Mouse (Mus musculus) hematopoietic stem cell, adult 5-6 weeks (primary cell): ENCODE results near the gene Nkiras1. TPM values are rescaled to one million over a fixed set of nuclear protein-coding genes. Genes with fewer than 3 reads are reported as not detected.

ENCODE experiments used
- ATAC-seq, 2 experiments: fragments of 125-278 bp in 1 of 2; replicated peaks in 1 of 2; 2 replicates each; pipeline ENCODE4 v1.8.0; 2016 to 2017; ENCODE audit warnings: inconsistent platforms in 2 of 2, mild to moderate bottlenecking in 2 of 2, moderate number of reproducible peaks in 2 of 2, low read depth in 1 of 2, moderate TSS enrichment in 1 of 2; ENCODE audit not compliant: low FRiP score in 2 of 2, poor library complexity in 2 of 2, severe bottlenecking in 2 of 2, insufficient read depth in 1 of 2, low TSS enrichment in 1 of 2
- total RNA-seq: library from RNA; stranded (forward); fragments of 172-1452, 232-1000 nt; gene quantifications from 2 replicates; pipeline ENCODE4 v1.2.3, GENCODE M21; 2017

Gene Nkiras1
- total RNA-seq, 1 experiment from 2014 or later, result 11.7 TPM

DNA sequence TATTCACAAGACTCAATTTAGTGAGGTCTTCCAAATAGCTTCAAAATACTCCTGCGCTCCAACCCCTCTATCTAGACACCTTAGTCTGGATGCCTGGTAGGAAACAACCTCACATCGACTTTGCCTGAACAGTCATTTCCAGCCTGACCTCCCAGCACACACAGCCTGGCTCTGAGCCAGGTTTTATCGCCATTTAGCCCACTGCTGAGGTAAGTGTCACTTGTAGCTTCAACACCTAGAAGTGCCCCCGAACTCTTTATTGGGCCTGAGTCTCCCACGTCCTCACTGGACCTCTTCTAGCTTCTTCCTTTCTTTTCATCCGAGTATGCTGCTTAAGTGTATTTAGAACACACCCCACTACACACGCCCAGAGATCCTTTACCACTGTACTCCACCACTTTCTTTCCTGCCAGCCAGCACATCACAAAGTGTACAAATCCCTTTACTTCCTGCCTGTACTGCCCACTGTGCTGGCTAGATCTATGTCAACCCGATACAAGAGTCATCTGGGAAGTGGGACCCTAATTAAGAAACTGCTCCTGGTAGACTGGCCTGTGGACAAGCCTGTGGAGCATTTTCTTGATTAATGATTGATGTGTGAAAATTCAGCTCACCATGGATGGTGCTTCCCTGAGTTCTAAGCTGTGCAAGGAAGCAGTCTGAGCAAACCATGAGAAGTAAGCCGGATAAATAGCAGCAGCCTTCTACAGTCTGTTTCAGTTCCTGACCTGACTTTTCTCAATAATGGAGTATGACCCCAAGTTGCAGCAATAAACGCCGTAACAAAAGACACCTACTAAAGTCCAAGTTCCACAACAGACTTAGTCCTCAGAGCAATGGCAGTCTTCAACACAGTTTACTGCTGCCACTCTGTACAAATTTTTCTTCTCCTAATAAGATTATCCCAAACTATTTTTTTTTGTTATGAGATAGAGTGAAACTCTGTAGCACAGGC lies 46.8 kb downstream of the Nkiras1 start:
- ATAC-seq, result peak in 1 of 2 experiments; percentile 29; a peak in 2 of 4 replicates

DNA sequence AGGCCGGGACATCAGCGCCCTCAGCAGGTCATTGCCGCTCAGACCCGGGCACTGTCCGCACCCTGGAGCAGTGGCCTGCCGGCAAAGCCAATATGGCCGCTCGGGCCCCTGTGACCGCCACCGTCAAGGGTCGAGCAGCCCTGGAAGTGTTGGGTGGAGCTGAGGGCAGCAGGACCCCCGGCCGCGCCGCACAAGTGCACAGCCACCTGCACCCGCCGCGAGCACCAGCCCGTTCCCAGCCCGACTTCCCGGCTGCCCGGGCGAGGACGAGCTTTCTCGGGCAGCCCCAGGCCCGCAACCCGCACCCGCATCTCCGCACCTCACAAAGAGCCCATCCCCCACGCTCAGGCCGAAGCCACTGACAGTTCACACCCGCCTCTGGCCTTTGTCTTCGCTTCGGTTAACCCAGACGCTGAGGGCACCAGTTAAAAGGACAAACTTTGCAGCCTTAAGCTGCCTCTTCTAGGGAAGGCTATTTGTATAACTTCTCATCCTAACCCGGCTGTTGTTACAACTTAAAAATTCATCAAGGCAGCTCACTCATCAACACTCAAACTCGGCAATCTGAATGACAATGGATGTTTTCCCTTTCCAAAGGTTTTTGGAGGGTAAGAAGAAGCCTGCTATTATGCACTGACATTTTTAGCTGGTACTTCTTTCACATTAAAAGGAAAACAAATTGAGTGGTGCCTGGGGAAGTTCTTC lies 56.2 kb downstream of the Nkiras1 start:
- ATAC-seq, result no peak

DNA sequence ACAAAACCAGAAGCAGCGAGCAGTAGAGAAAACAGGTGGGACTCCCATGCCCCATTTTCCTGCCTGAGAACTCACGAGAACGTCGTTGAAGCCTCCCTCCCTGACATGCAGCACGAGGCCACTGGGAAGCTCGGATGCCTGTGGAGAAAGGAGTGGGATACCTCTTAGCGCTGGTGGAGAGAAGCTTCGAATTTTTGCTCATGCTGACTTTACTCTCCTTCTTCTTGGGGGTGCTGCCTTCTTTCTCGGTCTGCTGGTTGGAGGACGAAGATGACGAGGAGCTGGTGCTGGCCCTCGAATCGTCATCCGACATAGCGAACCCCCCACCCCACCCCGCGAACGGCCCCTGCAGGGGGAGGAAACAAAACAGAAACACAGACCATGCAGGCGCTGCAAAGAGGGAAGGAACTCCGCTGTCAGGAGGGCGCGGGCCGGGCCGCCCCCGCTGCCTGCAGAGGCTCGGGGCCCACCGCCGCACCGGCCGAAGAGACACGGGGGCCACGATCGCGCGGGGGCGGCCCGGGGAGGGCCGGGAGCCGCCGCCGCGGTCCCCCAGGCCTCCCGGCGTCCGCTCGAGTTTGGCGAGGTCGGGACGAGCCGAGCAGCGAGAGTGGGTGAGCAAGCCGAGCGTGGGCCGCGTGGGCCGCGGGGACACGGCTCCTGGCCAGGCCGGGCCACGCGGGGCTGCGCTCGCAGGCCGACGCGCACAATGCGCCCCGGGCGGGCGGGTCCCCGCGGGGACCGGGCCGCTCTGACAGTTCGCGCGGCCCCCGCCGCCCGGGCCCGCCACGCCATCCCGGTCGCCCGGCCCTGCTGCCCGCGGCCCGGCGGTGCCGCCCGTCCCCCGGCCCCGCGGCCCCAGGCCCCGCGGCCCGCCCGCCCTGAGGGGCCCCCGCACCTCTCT lies 60.1 kb downstream of the Nkiras1 start:
- ATAC-seq, result peak; percentile 61 to 68

DNA sequence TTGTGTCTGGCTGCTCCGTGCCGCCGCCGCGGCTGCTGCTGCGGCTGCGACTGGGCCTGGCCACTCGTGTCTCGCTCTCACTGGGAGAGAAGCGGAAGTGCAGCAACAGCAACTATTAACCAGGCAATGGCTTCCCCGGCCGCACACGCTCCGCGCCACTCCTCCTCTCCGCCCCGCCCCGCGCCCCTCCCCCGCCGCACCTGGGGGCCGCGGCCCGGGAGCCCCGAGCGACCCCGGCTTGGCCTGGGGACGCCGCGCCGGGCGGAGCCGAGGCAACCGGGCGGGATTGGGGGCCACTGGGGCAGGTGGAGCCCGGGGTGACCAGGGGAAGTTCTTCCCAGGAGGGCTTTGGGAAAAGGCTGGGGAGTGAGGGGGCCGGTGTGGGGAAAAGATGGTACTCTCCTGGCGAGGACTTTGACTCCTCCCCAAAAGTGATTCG lies 60.8 kb downstream of the Nkiras1 start, which contains the start of gene Ube2e1:
Ube2e1 (minus strand) TSS at position 167 of the 439 bp plus-strand sequence.
- ATAC-seq, result peak; percentile 92 to 93

Other genes with a start within 250 kb of the Nkiras1 start
- 38.9 and 42.4 TPM in 2 replicates for gene Nr1d2, start 32.0 kb upstream of the Nkiras1 start, total RNA-seq
- gene Rpl15, start 255 bp downstream of the Nkiras1 start, total RNA-seq, result 1,684 and 2,567 TPM in 2 replicates
- 69.7 and 85.2 TPM in 2 replicates for gene Ube2e1, start 60.7 kb downstream of the Nkiras1 start, total RNA-seq